Mouse (Mus musculus) heart, postnatal 4 days (tissue): ENCODE data around the gene Pfkfb1. TPM values are rescaled to one million over a fixed set of nuclear protein-coding genes. Genes with fewer than 3 reads are reported as not detected.

ENCODE experiments used
- microRNA-seq, 2 experiments: library from miRNA; unstranded; fragments of <30 nt; microRNA quantifications; one replicate each; pipeline ENCODE4 v1.2.0; 2021 to 2022
- total RNA-seq, 2 experiments: library from RNA; stranded (reverse); gene quantifications; 2 replicates each; pipeline ENCODE4 v1.2.3; 2021

Pfkfb1 gene
- total RNA-seq, 2 experiments from 2014 or later, result 4.2 to 6.7 TPM

Small RNA genes lying within 50 kb of the gene (microRNA-seq; reads per million reads assigned to microRNA genes)
- 0 reads per million in 2 experiments for gene Mir3620

Other genes starting within 250 kb of the Pfkfb1 start
- gene Tmem29, start 129.1 kb upstream of the Pfkfb1 start, total RNA-seq, result 1 to 10 TPM; 8.2 to 8.4 TPM
- 100 to 1,000 TPM in 1 of 2 experiments, 10 to 100 TPM in 1; 61.2 to 216 TPM for gene Alas2, start 40.9 kb upstream of the Pfkfb1 start, total RNA-seq
- gene Apex2, start 1.6 kb downstream of the Pfkfb1 start, total RNA-seq, result 10 to 100 TPM in 1 of 2 experiments, 1 to 10 TPM in 1; 8.1 to 10.5 TPM
- 10 to 100 TPM; 12.1 to 14.0 TPM for gene Tro, start 69.4 kb downstream of the Pfkfb1 start, total RNA-seq
- 100 to 1,000 TPM; 206 to 207 TPM for gene Maged2, start 226.1 kb downstream of the Pfkfb1 start, total RNA-seq